Mouse (Mus musculus) pancreas, adult 10 weeks (tissue): Measurements from ENCODE around the gene Hemk1. TPM values are rescaled to one million over a fixed set of nuclear protein-coding genes. Genes with fewer than 3 reads are reported as not detected.

Experiments used
- polyA plus RNA-seq: library from polyadenylated mRNA; stranded (reverse); fragments of 350-450 nt; fragmentation: Illumina TruSeq; extraction: RNeasy Lipid Tissue Mini Kit (QIAGEN cat#74804); gene quantifications from one replicate; pipeline ENCODE4 v1.2.3, GENCODE M21; 2015; ENCODE audit warnings: low read depth, low replicate concordance; ENCODE audit not compliant: insufficient read depth

The Hemk1 gene
- polyA plus RNA-seq = 12.6 TPM

GRCm38 (mm10) chr9:107338172-107338883 lies at the start of gene Hemk1:
TSS of gene Hemk1 (minus strand) at chr9:107338350.

GRCm38 (mm10) chr9:107340267-107340859 lies 2.2 kb upstream of the Hemk1 start, which contains the start of gene 6430571L13Rik:
TSS of gene 6430571L13Rik (plus strand) at chr9:107340602.

GRCm38 (mm10) chr9:107296016-107296040 lies 42.3 kb downstream of the Hemk1 start, which contains the start of gene Cish:
TSS of gene Cish (plus strand) at chr9:107296026.

GRCm38 (mm10) chr9:107289211-107290076 lies 48.7 kb downstream of the Hemk1 start, which contains the start of gene Mapkapk3:
TSS of gene Mapkapk3 (minus strand) at chr9:107289877.

Other genes starting within 250 kb of the Hemk1 start
- 1.1 TPM for gene Dock3, start 106.4 kb downstream of the Hemk1 start, polyA plus RNA-seq
- 5.6 TPM for gene Mapkapk3, start 48.5 kb downstream of the Hemk1 start, polyA plus RNA-seq
- gene Cish, start 42.3 kb downstream of the Hemk1 start, polyA plus RNA-seq = 7.9 TPM
- gene 6430571L13Rik, start 2.3 kb upstream of the Hemk1 start, polyA plus RNA-seq = not detected
- gene Cacna2d2, start 61.3 kb upstream of the Hemk1 start, polyA plus RNA-seq = 0.20 TPM
- gene Tmem115, start 195.6 kb upstream of the Hemk1 start, polyA plus RNA-seq = 6.5 TPM
- 2.8 TPM for gene Cyb561d2, start 203.8 kb upstream of the Hemk1 start, polyA plus RNA-seq
- 5.4 TPM for gene Nprl2, start 203.9 kb upstream of the Hemk1 start, polyA plus RNA-seq
- not detected for gene Zmynd10, start 208.9 kb upstream of the Hemk1 start, polyA plus RNA-seq
- 10.7 TPM for gene Rassf1, start 213.2 kb upstream of the Hemk1 start, polyA plus RNA-seq
- gene Tusc2, start 224.9 kb upstream of the Hemk1 start, polyA plus RNA-seq = 11.3 TPM
- 12.1 TPM for gene Hyal2, start 229.6 kb upstream of the Hemk1 start, polyA plus RNA-seq
- 1.7 TPM for gene Hyal1, start 238.6 kb upstream of the Hemk1 start, polyA plus RNA-seq
- 10.5 TPM for gene Naa80, start 240.5 kb upstream of the Hemk1 start, polyA plus RNA-seq
- 0.76 TPM for gene Hyal3, start 242.5 kb upstream of the Hemk1 start, polyA plus RNA-seq
- 23.7 TPM for gene Ifrd2, start 249.3 kb upstream of the Hemk1 start, polyA plus RNA-seq